ENCODE assay signal across 8 mouse cellular contexts in genomic region chr1:141961743-141962142, GRCm38 (mm10).
DNase-seq lines count a peak whose midpoint lies in the region; ATAC-seq and TF ChIP-seq lines count a peak whose summit lies in the region.

No protein-coding gene starts in this region.

- no peaks in the 10 kb centered on the region for H3K27me3 ChIP-seq in forebrain, embryonic 14.5 days (replicated peaks; ENCODE audit: control insufficient read depth, insufficient read depth, low read length)
- no peaks in the 10 kb centered on the region for H3K27me3 ChIP-seq in forebrain, embryonic 10.5 days (ENCODE audit: poor library complexity, severe bottlenecking)
- no peaks in the 10 kb centered on the region for H3K27me3 ChIP-seq in liver, postnatal 0 days (ENCODE audit: insufficient read depth, low read length)

- H3K4me3 ChIP-seq in forebrain, embryonic 14.5 days (ENCODE audit: low read depth, low read length), result no peak overlapping the region
- H3K4me3 ChIP-seq in forebrain, embryonic 10.5 days, result no peak overlapping the region
- H3K4me3 ChIP-seq in liver, postnatal 0 days (ENCODE audit: low read depth, low read length), result no peak overlapping the region

- no peak overlapping the region for H3K4me2 ChIP-seq in forebrain, embryonic 14.5 days (ENCODE audit: low read length)
- H3K4me2 ChIP-seq in liver, postnatal 0 days (ENCODE audit: low read depth, low read length), result no peak overlapping the region

- peak; percentile 53 for TF ChIP-seq CTCF in liver, postnatal 0 days (IDR thresholded peaks at IDR 0.05; ENCODE audit: low read depth)

- no peak for ATAC-seq in forebrain, embryonic 14.5 days
- ATAC-seq in liver, postnatal 0 days, result no peak

- H3K36me3 ChIP-seq in forebrain, embryonic 14.5 days (ENCODE audit: control insufficient read depth, insufficient read depth, low read length), result no peaks in the 10 kb centered on the region
- no peaks in the 10 kb centered on the region for H3K36me3 ChIP-seq in forebrain, embryonic 10.5 days (replicated peaks)
- no peaks in the 10 kb centered on the region for H3K36me3 ChIP-seq in liver, postnatal 0 days (replicated peaks; ENCODE audit: insufficient read depth, low read length)

- DNase-seq in forebrain, embryonic 14.5 days (ENCODE audit: low spot score), result peak; percentile 46
- no peak for DNase-seq in forebrain, embryonic 10.5 days (ENCODE audit: extremely low spot score, low spot score)
- DNase-seq in liver, postnatal 0 days, result no peak
- DNase-seq in liver (no peak), ES-CJ7 (ENCODE audit: low read depth, low spot score) (peak; percentile 23)
- peak; percentile 59 for DNase-seq in embryo, embryonic 10.5 days (ENCODE audit: low spot score)
- no peak for DNase-seq in T-cell, adult 2 months (ENCODE audit: low spot score)
- no peak for DNase-seq in left cerebral cortex, postnatal 10 days (ENCODE audit: extremely low spot score in 1 of 2, low spot score in 2 of 2)

- TF ChIP-seq EP300 in liver, postnatal 0 days (IDR thresholded peaks at IDR 0.05; ENCODE audit: low read depth), result no peak

- H3K9me3 ChIP-seq in forebrain, embryonic 14.5 days (replicated peaks; ENCODE audit: control insufficient read depth, low read length), result no peaks in the 10 kb centered on the region
- H3K9me3 ChIP-seq in forebrain, embryonic 10.5 days, result no peaks in the 10 kb centered on the region
- no peaks in the 10 kb centered on the region for H3K9me3 ChIP-seq in liver, postnatal 0 days (ENCODE audit: low read length)

- no peaks in the 10 kb centered on the region for H3K4me1 ChIP-seq in forebrain, embryonic 14.5 days (ENCODE audit: control insufficient read depth, insufficient read depth, low read length)
- no peaks in the 10 kb centered on the region for H3K4me1 ChIP-seq in forebrain, embryonic 10.5 days
- H3K4me1 ChIP-seq in liver, postnatal 0 days (ENCODE audit: insufficient read depth), result no peaks in the 10 kb centered on the region

- H3K27ac ChIP-seq in forebrain, embryonic 14.5 days (ENCODE audit: low read depth, low read length), result no peak overlapping the region
- no peak overlapping the region for H3K27ac ChIP-seq in forebrain, embryonic 10.5 days
- H3K27ac ChIP-seq in liver, postnatal 0 days (ENCODE audit: low read depth), result no peak overlapping the region

- no peak overlapping the region for H3K9ac ChIP-seq in forebrain, embryonic 14.5 days (ENCODE audit: low read length)
- no peak overlapping the region for H3K9ac ChIP-seq in liver, postnatal 0 days (replicated peaks)

- 3% methylated on average over 2 of the region's 2 CpGs for WGBS in forebrain, embryonic 14.5 days
- WGBS in forebrain, embryonic 10.5 days, result 1% methylated on average over 2 of the region's 2 CpGs
- 1% methylated on average over 2 of the region's 2 CpGs for WGBS in liver, postnatal 0 days (ENCODE audit: insufficient replicate concordance)

- intact Hi-C loops in left cerebral cortex, postnatal 10 days (cut with DNase I), result no loop called here

Comparison
In these comparisons a context has a peak if more than half of its experiments do, and no peak if none do; other contexts are left out.
1. DNase-seq: peak in forebrain, embryonic 14.5 days (single experiment), ES-CJ7 (single experiment) and embryo, embryonic 10.5 days (single experiment); none in forebrain, embryonic 10.5 days (single experiment), liver, postnatal 0 days (single experiment), liver (single experiment), T-cell, adult 2 months (single experiment) and left cerebral cortex, postnatal 10 days (0 of 2).